Mouse (Mus musculus): Measurements from ENCODE around the gene Klc1. TPM values are rescaled to one million over a fixed set of nuclear protein-coding genes. Genes with fewer than 3 reads are reported as not detected.

Klc1 gene
- polyA plus RNA-seq, 2 experiments from 2014 or later = 17.8 to 20.6 TPM

DNA sequence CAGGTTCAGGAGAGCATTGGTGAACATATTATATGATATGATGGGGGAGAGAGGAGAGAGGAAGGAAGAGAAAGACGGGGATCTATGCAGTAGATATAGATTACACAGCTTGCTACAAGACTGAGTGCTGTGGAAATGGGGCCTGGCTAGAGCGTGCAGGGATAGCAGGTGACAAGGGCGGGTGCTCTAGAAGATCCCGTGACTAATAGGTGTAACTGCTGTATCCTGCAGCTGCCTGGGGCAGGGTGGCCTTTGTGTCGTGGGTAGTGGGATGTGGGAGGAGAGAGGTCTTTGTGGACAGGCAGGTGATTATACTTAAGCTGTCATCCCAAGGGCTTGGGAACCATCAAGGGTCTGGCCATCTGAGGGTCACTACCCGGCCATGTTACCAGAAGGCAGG is 13.4 kb upstream of the Klc1 start:
- ATAC-seq = no peak

GRCm38 (mm10) chr12:111746091-111746490 is 12.6 kb upstream of the Klc1 start:
- peak; percentile 77 for ATAC-seq

GRCm38 (mm10) chr12:111747421-111747820 is 11.2 kb upstream of the Klc1 start:
- no peak for ATAC-seq

- ATAC-seq = no peak
Observed at GRCm38 (mm10) chr12:111750739-111751138, 7.9 kb upstream of the Klc1 start.

- ATAC-seq = no peak
Observed at GRCm38 (mm10) chr12:111752491-111752890, 6.2 kb upstream of the Klc1 start.

DNA sequence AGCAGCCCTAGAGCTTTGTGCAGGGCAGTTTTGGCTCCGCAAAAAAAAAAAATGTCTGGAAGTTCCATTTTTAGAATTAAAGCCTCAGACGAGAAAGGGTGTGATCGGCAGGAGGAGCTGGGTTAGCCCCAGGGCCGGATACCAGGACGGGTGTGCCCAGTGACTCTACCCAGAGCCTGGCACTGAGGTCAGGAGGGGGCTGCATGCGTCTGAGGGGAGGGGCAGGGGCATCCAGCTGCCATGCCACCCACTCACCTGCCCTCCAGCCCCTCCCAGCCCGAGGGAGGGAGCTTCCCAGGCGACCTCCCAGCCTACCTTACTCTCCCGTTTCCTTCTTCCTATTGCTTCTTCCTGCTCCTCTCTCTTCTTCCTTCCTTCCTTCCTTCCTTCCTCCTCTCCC is 5.3 kb upstream of the Klc1 start:
- no peak for ATAC-seq

- ATAC-seq = no peak
Observed at GRCm38 (mm10) chr12:111754710-111755109, 3.9 kb upstream of the Klc1 start.

DNA sequence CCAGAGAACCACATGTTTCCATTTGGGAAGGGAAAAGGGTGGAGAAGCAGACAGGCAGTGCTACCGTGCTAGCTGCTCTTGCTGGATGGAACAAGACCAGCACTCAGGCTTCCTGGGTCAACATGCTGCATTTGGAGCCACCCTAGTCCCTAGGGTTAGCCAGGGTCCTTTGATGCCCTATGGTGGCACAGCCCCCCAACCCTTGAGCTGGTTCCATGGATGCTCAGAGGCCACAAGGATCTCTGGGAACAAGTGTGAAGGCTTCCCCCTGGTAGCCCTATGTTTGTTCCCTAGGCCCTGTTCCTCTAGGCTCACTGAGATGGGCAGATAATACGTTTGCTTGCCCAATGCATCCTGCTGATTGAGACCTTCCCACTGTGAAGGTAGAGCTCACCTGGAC is 3.4 kb upstream of the Klc1 start:
- no peak for ATAC-seq

DNA sequence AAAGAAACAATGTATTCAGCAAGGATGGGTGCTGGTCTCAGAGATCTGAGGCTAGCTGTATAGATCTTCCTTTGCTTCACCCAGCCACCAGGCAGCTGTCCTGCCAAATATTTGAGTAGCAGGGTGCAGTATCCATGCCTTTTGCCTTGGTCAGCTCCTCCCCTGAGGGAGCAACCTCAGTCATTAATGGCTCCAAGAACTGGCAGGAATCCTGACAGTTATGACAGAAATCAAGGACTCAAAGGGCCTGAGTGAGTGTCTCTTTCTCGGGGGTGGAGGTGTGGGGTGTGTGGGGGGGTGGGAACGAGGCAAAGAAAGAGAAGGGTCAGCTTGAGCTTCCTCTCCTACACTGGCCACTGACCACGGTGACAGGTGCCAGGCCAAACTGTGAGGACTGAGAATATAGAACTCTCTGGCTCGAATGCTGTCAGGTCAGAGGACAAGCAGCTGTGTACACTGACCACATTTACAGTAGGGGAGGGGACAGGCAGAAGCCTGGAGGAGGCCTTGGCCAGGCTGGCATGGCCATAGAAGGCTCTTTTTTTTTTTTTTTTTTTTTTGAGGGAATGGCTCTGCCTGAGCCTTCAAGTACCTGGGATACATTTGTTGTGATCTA is 2.5 kb upstream of the Klc1 start:
- ATAC-seq = no peak

DNA sequence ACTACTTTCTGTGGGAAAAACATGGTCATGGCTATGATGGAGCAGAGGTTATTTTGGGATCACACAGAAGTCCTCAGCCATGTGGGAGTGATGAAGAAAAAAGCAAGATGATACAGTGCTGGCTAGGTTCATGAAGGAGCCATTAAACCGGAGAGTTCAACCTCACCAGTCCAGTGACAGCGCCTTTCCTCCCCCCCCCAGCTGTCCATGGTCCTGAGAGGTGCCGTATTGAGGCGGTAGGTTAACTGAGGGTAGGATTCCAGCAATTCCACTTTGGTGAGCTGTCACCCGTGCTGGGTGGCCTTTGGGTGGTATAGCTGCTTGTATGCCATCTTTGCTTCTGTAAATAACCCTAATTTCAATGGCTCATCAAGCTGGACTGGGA is 2.0 kb upstream of the Klc1 start:
- ATAC-seq = no peak

DNA sequence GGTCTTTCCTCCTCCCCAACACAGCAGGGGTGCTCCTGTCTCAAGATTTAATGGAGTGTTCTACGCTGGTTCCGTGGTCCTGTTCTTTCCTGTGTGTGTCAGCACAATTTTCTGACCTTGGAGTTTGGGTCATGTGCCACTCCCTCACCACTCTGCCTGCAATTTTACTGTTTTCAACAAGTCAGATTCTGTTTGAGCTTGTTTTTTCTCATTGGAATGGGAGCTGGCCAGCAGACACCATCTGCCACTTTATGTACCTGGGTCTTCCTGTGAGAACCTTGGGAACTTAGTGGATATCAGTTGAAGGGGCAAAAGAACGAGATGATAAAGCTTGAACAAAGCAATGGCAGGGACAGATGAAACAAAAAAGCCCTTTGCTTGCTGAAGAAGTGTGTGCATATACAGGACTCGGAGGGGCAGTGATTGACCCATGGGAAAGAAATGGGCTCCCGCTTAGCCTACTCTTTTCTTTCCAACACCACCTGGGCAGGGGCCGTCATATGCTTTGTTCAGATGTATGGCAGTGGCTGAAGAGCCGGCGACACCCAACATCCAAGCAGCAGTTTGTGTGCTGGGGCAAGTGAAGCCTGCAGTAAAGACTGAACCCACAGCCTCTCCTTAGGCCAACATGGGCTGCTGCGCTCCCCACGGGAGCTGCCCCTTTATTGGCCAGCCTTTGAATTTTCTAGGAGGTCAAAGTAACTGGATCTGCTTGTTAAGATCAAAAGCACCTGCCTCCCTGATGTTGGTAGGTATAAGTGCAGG is 906 bp upstream of the Klc1 start:
- no peak for ATAC-seq

DNA sequence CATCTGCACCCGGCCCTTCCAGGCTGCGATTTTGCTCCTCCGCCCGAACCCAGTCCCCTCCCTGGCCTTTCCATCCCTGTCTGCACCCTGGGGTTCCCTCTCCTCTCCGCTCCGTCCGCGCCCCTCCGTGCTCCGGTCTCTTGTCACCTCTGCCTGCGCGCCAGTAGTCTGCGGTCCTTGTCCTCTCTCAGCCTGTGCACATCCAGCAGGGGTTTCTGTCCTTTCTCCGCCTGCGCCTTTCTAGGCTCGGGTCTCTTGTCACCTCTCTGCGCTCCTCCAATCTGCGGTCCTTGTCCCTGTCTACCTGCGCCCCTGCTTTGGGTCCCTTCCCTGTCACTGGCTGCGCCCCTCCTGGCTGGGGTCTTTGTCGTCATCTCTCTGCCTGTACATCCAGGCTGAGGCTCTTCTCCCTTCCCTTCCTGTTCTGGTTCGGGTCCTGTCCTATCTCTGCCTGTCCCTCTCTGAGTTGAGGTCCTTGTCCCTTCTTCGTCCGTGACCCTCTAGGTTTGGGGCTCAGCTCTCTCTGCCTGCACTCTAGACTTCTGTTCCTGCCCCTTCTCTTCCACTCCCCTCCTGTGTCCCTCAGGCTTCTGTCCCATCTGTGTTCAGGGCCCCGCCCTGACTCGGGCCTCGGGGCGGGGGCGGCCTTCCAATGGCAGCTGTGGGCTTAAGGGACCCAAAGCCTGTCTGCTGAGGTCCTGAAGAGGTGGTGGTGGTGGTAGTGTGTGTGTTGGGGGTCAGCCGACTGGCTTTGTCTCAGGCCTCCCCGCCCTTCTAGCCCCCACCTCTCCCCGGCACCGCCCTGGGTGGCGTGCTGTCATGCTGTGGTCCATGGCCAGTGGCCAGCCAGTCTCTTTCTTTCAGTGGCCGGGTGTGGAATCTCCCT is 770 bp downstream of the Klc1 start:
- ATAC-seq = peak; percentile 34

DNA sequence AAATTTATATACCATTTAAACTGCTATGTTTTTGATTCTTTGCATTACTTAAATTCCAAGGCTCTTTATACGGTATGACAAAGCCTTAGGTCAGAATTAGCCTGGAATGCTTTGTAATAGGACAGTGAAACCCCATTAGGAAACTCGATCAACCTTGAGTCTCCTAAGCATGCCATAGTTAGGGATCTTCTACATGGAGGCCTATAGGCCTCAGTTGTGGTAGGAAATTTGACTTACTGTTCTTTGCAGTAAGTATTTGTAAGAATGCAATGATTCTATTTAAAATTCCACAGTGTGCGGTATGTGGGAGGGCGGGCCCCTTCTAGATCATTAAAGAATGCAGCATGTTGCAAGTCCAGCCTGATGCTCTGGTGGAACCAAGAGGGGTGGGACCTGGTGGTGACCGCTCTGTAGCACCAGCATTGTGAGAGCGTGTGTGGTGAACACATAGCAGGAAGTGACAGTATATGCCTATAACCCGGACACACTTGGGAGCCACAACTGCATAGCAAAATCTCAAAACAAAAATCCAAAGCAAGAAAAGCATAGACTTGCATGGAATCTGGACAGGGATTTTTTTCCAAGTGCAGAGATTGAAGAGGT is 1.8 kb downstream of the Klc1 start:
- no peak for ATAC-seq

DNA sequence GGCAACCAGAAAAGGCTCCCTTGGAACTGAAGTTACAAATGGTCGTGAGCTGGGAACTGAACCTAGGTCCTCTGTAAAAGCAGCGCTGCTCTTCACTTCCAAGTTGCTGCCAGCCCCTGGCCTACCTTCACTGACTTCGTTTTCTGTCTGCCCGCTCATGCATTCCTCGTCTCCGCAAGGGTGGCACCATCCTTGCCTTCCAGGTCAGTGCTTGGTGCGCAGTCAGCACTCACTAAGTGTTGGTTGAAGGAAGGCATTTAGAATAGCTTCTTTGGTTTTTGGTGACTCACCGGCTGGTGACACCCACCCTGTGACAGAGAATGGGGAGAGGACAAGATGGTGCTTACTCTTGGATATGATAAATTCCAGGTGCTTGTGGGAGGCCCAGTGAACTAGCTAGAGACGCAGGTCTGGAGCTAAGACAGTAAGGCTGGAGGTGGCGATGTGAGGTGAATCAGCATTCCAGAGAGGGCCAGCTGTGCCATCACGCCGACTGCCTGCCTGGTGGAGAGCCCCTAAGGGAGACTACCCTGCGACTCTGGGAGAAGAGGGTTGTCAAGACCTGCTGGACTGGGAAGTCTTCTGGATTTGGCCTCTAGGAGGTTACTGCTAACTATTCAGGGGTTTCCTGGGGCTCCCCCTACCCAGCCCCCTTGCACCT is 4.1 kb downstream of the Klc1 start:
- no peak for ATAC-seq

GRCm38 (mm10) chr12:111766313-111767236 is 7.9 kb downstream of the Klc1 start:
- ATAC-seq = no peak

DNA sequence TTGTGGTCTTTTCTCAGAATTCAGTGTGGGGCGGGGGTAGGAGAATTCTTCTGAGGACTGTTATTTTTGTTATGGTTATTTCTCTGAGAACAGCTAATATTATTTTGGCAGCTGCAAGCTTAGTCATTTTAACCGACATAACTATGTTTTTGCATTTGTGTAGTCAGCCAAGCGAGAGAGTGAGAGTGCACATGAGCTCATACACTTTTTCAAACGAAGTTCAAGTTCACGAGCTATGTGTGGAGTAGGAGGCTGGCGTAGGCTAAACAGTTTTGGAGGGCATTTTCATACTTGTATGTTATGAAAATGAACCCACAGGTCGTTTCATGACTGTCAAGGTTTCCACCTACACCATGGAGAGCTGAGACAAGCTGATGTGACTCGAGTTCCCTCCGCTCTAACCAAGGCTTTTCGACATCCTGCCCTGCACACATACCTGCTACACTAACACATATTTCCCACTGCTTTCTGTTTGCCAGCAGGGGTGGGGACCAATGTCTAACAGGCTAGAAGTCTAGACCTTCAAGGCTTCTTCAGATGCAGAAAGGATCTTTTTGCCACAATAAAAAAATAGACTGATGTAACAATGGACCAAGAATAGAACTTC is 9.8 kb downstream of the Klc1 start:
- ATAC-seq = peak; percentile 56

DNA sequence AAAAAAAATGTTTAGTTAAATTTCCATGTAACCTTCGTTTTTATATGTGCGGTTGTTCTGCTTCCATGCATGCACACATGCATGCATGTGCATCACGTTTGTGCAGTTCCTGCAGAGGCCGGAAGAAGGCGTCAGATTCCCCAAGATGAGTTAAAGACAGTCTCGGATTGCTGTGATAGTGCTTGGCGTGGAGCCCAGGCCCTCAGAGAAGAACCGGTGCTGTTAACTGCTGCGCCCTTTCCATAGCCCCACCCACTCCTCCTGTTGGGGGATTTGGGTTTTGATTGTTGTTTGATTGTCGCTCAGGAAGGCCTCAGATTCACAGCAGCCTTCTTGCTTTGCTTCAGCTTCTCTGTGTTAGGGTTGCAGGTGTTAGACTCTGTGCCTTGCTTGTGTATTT is 10.7 kb downstream of the Klc1 start:
- ATAC-seq = peak; percentile 47

DNA sequence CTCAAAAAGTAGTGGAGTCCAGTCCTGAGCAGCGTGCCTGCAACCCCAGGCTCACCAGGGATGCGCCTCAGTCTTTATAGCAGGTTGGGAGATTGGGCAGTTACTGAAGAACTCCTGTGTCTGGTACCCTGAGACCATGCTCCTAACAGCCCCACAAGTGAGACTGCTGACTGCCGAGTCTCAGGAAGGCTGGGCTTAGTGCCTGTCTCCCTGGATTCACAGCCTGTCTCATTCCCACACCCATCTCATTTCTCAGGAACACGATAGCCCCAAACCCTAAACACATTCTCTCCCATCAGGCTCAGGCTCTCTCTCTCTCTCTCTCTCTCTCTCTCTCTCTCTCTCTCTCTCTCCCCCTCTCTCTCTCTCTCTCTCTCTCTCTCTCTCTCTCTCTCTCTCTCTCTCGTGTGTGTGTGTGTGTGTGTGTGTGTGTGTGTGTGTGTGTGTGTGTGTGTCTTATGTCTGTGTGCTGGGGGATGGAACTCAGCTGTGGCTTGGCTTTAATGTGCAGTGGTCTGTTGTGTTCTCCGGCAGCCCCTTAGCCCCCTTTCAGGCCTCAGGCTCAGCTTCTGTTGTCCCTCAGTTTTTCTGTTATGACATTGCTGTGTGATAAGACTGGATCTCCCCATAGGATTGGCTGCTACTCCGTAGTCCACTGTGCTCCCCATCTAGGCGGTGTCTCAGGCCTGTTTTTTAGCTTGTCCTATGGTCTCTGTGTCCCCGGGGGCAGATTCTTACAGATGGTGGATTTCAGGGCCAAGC is 11.3 kb downstream of the Klc1 start:
- ATAC-seq = no peak

DNA sequence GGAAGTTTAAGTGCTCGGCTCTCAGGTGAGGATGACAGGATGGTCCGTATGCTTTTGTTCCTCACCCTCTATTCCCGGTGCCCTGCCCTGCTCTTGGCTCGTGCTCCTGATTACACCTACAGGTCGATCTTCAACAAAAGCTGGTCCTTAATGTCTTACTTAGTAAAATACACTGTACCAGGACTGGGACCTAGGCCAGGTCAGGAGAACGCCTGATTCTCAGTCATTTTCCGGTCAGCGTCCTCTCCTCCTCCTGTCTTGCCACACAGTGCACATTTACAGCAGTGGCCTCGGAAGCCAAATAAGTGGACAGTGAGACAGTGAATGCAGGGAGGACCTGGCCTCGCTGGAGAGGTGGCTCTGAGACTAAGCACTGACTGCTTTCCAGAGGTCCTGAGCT is 12.0 kb downstream of the Klc1 start:
- ATAC-seq = no peak

DNA sequence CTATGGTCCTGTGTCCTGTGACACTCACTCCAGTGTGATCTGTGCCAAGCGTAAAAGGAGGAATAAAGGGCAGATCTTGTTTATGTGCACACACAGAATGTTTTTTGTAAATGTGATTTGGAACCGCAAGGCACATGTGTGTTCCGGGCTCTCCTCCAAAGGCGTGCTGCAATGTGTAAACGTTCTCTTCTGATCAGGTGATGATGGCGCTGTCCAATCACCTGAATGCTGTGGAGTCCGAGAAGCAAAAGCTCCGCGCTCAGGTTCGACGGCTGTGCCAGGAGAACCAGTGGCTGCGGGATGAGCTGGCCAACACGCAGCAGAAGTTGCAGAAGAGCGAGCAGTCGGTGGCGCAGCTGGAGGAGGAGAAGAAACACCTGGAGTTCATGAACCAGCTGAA is 15.5 kb downstream of the Klc1 start:
- ATAC-seq = no peak
